Mouse (Mus musculus) stomach, postnatal 0 days (tissue): ENCODE measurements around the gene Tmem127. TPM values are rescaled to one million over a fixed set of nuclear protein-coding genes. Genes with fewer than 3 reads are reported as not detected.

Experiments
- ATAC-seq: fragments of 200-750 bp; cut with Nextera tagmentation; 2 replicates; pipeline ENCODE4 v1.8.0; 2017; ENCODE audit not compliant: low FRiP score, low TSS enrichment
- DNase-seq: peaks from one replicate; pipeline ENCODE4 v3.0.0-alpha.2; 2016; ENCODE audit warnings: low spot score
- H3K27ac ChIP-seq: fragments of 300-500 bp; sonication (generic); replicated peaks from 2 replicates; pipeline ENCODE4 v1.5.1; 2014; ENCODE audit warnings: mild to moderate bottlenecking, control low read depth
- H3K27me3 ChIP-seq: fragments of 300-500 bp; sonication (generic); 2 replicates; pipeline ENCODE4 v1.6.1; 2014; ENCODE audit warnings: low read length; ENCODE audit not compliant: control insufficient read depth, insufficient read depth
- H3K36me3 ChIP-seq: fragments of 300-500 bp; sonication (generic); 2 replicates; pipeline ENCODE4 v1.6.1; 2014; ENCODE audit warnings: low read length, mixed read lengths; ENCODE audit not compliant: control insufficient read depth, insufficient read depth
- H3K4me1 ChIP-seq: fragments of 300-500 bp; sonication (generic); replicated peaks from 2 replicates; pipeline ENCODE4 v1.6.1; 2014; ENCODE audit warnings: antibody characterized with exemption; ENCODE audit not compliant: control insufficient read depth, insufficient read depth
- H3K4me2 ChIP-seq: fragments of 300-500 bp; sonication (generic); replicated peaks from 2 replicates; pipeline ENCODE4 v1.6.1; 2014; ENCODE audit warnings: low read depth, mild to moderate bottlenecking, control low read depth, moderate library complexity
- H3K4me3 ChIP-seq: fragments of 300-500 bp; sonication (generic); 2 replicates; pipeline ENCODE4 v1.5.1; 2014; ENCODE audit warnings: low read depth, low read length, control low read depth
- H3K9ac ChIP-seq: fragments of 300-500 bp; sonication (generic); 2 replicates; pipeline ENCODE4 v1.6.1; 2014; ENCODE audit warnings: mild to moderate bottlenecking, low read length, control low read depth, mixed read lengths
- H3K9me3 ChIP-seq: fragments of 300-500 bp; sonication (generic); 2 replicates; pipeline ENCODE4 v1.6.1; 2016; ENCODE audit warnings: low read length; ENCODE audit not compliant: control insufficient read depth
- CTCF ChIP-seq: IDR thresholded peaks from 2 replicates; pipeline ENCODE4 v1.5.1; 2016; ENCODE audit warnings: antibody characterized with exemption, low read depth, mild to moderate bottlenecking, moderate library complexity
- EP300 ChIP-seq: optimal IDR thresholded peaks from 2 replicates; pipeline ENCODE3; 2016; ENCODE audit warnings: antibody characterized with exemption
- WGBS: fragments of 180-500 bp; shearing (Covaris S2); extraction: QIAGEN DNeasy Blood & Tissue Kit; methylation state at CpG from one replicate; pipeline ENCODE4 v1.1.7; 2014; 5-methylcytosine and 5-hydroxymethylcytosine counted together
- polyA plus RNA-seq: library from polyadenylated mRNA; unstranded; fragments of >200 nt; fragmentation: Nextera tagmentation; extraction: Ambion mirVana; gene quantifications from 2 replicates; pipeline ENCODE4 v1.2.1, GENCODE M21; 2015

Gene Tmem127
- polyA plus RNA-seq, 1 experiment from 2014 or later: 27.1 TPM

DNA sequence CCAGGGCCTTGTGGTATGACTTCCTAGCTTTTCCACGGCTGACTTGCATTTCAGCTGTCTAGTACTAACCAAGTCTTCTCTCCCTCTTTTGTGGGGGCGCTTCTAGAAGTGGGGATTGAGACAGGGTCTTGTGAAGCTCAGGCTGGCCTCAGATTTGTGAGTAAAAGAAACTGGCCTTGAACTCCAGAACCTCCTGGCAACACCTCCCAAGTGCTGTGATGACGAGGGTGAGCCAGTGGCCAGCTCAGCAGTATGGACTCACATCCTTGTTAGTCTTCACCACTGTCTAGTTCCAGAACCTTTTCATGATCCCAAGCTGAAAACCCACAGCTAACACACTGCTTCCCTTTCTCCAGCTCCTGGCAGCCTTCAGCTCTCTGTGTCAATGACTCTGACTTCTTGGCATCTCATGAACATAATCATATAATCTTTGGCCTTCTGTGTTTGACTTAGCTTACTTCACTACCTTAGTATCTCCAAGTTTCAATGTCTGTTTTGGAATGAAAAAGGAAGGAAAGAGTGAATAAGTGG is 7.0 kb downstream of the Tmem127 start:
- Histone ChIP-seq H3K36me3 (peaks cover 21% of the 10 kb centered on the region), H3K27me3 (no peaks in the 10 kb centered on the region), H3K9ac (no peak overlapping the region), H3K4me1 (no peaks in the 10 kb centered on the region), H3K27ac (no peak overlapping the region), H3K9me3 (no peaks in the 10 kb centered on the region), H3K4me3 (no peak overlapping the region), H3K4me2 (no peak overlapping the region)
- 74% methylated on average over 3 of the region's 3 CpGs for WGBS
- ATAC-seq: no peak
- no peak for DNase-seq
- TF ChIP-seq EP300 (no peak), CTCF (no peak)

DNA sequence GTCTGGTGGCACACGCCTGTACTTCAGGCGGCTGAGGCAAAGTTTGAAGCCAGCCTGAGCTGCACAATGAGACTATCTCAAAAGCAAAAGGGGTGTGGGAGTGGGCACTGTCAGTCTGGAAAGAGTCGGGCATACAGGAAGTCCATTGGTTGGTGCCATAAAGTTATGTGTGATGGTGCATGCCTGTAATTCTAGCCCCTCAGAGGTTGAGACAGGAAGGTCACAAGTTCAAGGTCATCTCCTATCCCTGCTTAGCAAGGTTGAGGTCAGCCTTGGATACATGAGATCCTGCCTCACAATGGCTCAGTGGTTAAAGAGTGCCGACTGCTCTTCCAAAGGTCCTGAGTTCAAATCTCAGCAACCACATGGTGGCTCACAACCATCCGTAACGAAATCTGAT is 7.6 kb downstream of the Tmem127 start:
- H3K9me3 ChIP-seq: no peaks in the 10 kb centered on the region
- peaks cover 21% of the 10 kb centered on the region for H3K36me3 ChIP-seq
- H3K4me2 ChIP-seq: no peak overlapping the region
- no peaks in the 10 kb centered on the region for H3K4me1 ChIP-seq
- TF ChIP-seq EP300 (no peak), CTCF (no peak)
- H3K9ac ChIP-seq: no peak overlapping the region
- DNase-seq (no peak), ATAC-seq (no peak)
- WGBS: 84% methylated on average over 6 of the region's 6 CpGs
- H3K4me3 ChIP-seq: no peak overlapping the region
- no peak overlapping the region for H3K27ac ChIP-seq
- no peaks in the 10 kb centered on the region for H3K27me3 ChIP-seq

DNA sequence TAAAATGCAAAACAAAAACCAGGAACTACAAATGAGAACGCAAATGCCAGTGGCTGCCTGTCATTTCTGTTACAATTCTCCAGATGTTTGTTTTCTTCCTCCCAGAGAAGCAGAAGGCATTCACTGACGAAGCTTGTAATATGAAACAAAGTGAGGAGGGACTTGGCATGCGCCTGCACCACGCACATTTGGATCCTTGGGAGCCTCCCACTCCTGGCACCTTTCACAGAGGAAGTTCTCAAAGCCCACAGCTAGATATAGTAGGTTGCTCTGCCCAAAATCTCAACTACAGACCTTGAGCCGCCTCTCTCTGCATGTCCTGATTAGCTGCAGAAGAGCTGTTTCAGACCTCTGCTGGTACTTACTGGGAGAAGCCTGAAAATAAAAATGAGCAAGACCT is 11.6 kb downstream of the Tmem127 start:
- H3K27ac ChIP-seq: no peak overlapping the region
- H3K4me2 ChIP-seq: no peak overlapping the region
- H3K9me3 ChIP-seq: no peaks in the 10 kb centered on the region
- H3K36me3 ChIP-seq: peaks cover 21% of the 10 kb centered on the region
- ATAC-seq (no peak), DNase-seq (no peak)
- TF ChIP-seq CTCF (no peak), EP300 (no peak)
- H3K9ac ChIP-seq: no peak overlapping the region
- H3K27me3 ChIP-seq: no peaks in the 10 kb centered on the region
- WGBS: 76% methylated on average over 5 of the region's 5 CpGs
- no peaks in the 10 kb centered on the region for H3K4me1 ChIP-seq
- no peak overlapping the region for H3K4me3 ChIP-seq

DNA sequence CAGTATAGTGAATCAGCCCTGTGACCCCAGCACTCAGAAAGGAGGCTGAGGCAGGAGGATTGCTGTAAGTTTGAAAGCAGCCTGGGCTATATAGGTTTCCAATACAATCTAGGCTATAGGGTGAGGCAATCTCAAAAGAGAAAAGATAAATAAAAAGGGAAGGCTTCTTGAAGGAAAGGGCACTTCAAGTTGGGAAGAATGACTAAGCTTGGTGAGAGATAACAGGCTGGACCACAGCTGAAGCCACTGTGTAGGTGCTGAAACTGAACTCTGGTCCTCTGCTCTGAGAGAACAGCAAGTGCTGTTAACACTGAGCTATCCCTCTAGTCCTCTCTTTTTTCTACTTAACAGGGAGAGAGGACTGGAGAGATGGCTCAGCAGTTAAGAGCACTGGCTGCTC is 14.8 kb downstream of the Tmem127 start:
- Histone ChIP-seq H3K27me3 (no peaks in the 10 kb centered on the region), H3K36me3 (peaks cover 12% of the 10 kb centered on the region), H3K9ac (no peak overlapping the region), H3K4me2 (no peak overlapping the region), H3K27ac (no peak overlapping the region), H3K4me3 (no peak overlapping the region), H3K4me1 (no peaks in the 10 kb centered on the region), H3K9me3 (no peaks in the 10 kb centered on the region)
- DNase-seq: no peak
- ATAC-seq: no peak
- TF ChIP-seq CTCF (no peak), EP300 (no peak)

DNA sequence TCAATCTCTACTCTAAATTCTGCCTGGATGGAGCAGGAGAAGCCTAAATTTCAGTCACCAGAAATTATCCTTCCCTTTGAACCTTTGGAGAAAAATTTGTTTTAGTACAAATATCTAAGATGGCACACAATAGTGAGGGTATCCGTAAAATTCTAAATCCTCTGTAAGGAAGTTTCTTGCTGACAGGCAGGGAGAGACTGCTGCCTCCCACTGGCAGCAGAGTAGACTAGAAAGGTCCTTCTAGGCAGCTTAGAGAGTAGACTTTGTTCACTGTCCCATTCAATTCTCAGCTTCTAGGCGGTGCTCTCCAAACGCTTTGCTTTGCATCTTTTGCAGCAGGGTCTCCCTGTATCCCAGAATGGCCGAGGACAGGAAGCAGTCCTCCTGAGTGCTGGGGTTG is 20.1 kb downstream of the Tmem127 start:
- ATAC-seq (no peak), DNase-seq (no peak)
- Histone ChIP-seq H3K9ac (no peak overlapping the region), H3K9me3 (no peaks in the 10 kb centered on the region), H3K36me3 (no peaks in the 10 kb centered on the region), H3K4me2 (no peak overlapping the region), H3K4me3 (no peak overlapping the region), H3K27ac (no peak overlapping the region), H3K27me3 (no peaks in the 10 kb centered on the region), H3K4me1 (no peaks in the 10 kb centered on the region; the same call in 1 of the 2 replicates)
- WGBS: 48% methylated on average over 4 of the region's 4 CpGs
- TF ChIP-seq CTCF (peak; percentile 42; the same call in 1 of the 2 replicates), EP300 (no peak)

DNA sequence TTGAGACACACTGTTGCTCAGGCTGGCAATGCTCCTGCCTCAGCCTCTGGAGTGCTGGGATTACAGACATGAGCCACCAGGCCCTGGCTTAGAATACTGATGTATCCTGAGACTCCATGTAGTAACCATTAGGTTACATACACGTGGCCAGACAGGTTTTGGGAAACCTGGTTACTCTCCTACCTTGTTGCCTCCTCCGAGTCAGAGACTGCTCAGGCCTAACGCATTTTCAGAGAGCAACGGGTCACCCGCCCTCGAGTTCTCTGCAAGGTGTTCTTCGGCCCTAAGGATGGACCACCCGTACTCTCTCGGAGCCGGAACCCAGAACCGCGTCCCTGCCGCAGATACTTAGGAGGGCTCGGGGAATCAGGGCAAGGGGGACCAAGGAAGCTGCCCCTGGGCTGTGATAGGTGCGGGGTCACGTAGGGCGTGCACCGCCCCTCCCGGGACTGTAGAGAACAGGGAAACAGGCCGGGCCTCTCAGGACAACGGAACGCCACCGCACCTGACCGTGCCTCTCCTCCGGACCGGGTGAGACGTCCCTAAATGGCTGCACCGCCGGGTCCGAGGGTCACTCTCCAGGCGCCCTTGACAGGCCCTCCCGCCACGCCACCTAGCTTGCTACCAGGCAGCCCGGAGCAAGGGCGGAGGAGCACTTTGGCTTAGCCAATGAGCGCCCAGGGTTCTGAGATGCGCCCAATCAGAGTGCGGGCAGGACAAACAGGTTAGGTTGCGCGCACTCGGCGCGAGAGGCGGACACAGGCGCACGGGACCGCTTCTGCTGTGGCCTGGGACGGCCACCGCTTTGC is 22.0 kb downstream of the Tmem127 start, which contains the start of gene Stard7:
Gene Stard7 (plus strand): TSS at position 728 of the 809 bp plus-strand sequence.
- peak within 1 kb of the TSS; percentile 78 for H3K4me2 ChIP-seq

More for the DNA sequence above, 22.0 kb downstream of the Tmem127 start, which contains the start of gene Stard7:
- TF ChIP-seq CTCF: peak; percentile 66
- peak; percentile 68 for TF ChIP-seq EP300
- ATAC-seq (peak; percentile 98), DNase-seq (peak; percentile 96)
- H3K36me3 ChIP-seq: no peaks in the 10 kb centered on the region
- H3K27me3 ChIP-seq: no peaks in the 10 kb centered on the region
- peak within 1 kb of the TSS; percentile 93 for H3K9ac ChIP-seq
- no peaks in the 10 kb centered on the region for H3K9me3 ChIP-seq
- under 1% methylated on average over 48 of the region's 49 CpGs for WGBS
- H3K27ac ChIP-seq: peak within 1 kb of the TSS; percentile 98
- H3K4me3 ChIP-seq: peak within 1 kb of the TSS; percentile 92
- H3K4me1 ChIP-seq: no peaks in the 10 kb centered on the region; the same call in 1 of the 2 replicates
